Mouse (Mus musculus) urinary bladder, postnatal 25 days (tissue): Measurements from ENCODE around the gene Nacc1.
A peak's percentile ranks its signal among the peaks of the same experiment; 100 is the strongest.
"Not testable (repeated sequence)": the region's sequence is repeated elsewhere in the genome, so short reads cannot be mapped to it uniquely, and the experiment has no call there.

ENCODE experiments used
- DNase-seq: peaks from one replicate; pipeline ENCODE4 v3.0.0; 2022; ENCODE audit warnings: low spot score

The Nacc1 gene

DNA sequence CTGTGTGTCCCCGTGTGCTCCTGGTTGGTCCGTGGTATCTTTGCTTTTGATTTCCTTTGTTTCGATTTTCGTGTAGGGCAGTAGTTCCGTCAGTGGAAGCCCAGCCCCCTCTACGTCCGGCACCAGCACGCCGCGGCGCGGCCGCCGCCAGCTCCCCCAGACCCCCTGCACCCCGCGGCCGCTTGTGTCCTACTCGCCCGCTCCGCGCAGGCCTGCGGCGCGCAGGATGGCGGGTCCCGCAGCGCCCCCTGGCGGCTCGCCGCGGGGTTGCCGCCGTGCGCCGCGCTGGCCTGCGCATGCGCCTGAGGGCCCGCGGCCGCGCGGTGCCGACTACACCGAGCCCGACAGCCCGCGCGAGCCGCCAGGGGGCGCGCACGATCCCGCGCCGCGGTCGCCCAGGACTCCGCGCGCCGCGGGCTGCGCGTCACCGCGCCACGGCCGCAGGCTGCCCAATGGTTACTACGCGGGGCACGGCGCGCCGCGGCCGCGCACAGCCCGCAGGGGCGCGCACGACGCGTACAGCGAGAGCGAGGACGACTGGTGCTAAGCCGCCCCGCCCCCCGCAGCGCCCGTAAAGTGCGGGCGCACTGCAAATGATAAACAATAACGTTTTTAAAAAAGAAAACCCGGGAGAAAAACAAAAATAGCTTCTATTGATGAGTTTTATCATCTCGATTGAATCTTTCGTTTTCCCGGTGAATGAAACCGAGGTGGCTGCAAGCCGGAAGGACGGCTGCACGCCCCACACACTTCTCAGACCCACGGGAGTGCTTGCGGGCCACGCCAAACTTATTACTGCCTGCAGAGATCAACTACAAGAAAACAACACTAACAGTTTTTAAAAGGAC, 48.3 kb downstream of the Nacc1 start:
- peak; percentile 95 for DNase-seq

DNA sequence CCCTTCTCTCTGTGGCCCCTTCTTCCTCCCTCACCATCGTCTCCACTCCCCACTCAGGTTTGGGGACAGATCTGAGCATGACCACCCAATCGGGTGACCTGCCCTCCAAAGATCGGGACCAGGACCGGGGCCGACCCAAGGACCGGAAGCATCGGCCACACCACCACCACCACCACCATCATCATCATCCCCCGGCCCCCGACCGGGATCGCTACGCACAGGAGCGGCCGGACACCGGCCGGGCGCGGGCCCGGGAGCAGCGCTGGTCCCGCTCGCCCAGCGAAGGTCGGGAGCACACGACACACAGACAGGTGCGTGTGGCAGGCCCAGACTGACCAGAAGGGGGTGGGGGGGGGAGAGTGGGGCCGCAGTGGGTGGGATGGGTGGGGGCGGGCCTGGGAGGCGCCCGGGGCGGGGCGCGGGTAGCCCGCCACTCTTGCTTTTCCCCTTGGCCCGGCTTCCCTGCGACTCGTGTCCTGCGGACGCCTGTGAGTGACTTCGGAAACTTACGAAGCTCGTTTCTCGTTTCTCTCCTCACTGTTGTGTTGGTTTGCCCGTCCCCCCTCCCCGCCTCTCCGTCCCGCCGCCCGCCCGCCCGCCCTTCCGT, 49.0 kb downstream of the Nacc1 start:
- peak; percentile 19 for DNase-seq

DNA sequence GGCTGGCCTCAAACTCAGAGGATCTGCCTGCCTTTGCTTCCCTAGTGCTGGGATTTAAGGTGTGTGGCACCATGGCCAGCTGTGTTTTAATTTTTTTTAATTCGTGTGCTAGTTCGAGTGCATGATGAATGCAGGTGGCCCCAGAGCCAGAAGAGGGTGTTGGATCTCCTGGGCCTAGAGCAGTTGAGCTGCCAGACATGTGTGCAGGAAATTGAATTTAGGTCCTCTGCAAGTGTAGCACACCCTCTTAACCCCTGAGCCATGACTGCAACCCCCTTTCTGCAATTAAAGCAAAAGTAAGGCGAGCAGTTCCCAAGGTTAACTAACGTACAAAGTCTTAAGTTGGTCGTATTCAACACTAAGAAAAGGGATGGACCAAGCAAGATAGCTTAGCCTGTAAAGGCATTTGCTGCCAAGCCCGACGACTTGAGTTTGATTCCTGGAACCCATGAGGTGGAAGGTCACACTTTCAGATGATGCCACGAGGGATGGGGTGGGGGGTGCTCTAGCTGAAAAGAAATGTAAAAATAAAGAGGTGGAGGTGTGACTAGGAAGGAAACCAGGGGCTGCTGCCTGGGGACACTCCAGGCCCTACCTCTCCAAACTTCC, 49.6 kb downstream of the Nacc1 start:
- no peak for DNase-seq

DNA sequence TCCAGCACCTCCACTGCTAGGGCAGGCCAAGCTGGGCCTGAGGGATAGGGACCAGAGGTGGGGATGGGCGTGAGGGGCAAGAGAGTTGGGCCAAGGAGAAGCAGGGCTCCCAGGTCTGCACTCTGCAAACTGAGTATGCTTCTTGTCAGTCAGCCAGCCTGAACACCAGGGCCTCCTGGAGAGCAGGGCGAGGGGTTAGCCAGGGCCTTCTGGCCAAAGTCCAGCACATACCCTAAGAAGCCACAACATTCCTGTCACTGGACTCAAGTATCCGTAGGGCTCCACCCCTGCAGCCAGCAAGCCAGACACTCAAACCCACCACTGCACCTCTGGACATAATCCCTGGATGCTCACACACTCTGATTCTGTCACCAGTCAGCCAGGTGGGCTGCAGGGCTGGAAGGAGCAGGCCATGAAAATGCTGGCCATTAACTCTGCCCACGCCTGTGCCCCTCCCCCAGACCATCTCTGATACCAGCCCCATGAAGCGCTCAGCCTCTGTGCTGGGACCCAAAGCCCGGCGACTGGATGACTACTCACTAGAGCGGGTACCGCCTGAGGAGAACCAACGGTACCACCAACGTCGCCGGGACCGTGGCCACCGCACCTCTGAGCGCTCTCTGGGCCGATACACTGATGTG, 51.5 kb downstream of the Nacc1 start:
- DNase-seq, result no peak

- DNase-seq, result no peak
These were observed 52.1 kb downstream of the Nacc1 start for GRCm38 (mm10) chr8:84635397-84636050.

- DNase-seq, result no peak
These were observed 52.8 kb downstream of the Nacc1 start for GRCm38 (mm10) chr8:84634849-84635304.

- no peak for DNase-seq
These were observed 53.6 kb downstream of the Nacc1 start for GRCm38 (mm10) chr8:84633841-84634584.

DNA sequence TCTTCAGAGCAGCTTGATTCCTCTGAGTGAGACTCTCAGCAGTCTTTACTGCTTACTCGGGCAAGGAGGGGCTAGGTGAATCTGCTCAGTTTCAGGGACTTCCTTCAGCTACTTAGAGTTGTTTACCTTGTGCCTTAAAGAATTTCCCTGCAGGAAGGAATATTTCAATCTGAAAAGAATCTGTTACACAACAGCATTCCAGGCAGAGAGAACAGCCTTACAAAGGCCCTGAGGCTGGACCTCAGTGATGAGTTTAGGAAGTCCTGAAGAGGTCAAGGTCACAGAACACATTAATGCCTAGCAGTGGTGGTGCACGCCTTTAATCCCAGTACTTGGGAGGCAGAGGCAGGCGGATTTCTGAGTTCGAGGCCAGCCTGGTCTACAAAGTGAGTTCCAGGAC, 55.8 kb downstream of the Nacc1 start:
- no peak for DNase-seq

GRCm38 (mm10) chr8:84630145-84630544, 57.5 kb downstream of the Nacc1 start:
- no peak for DNase-seq

DNA sequence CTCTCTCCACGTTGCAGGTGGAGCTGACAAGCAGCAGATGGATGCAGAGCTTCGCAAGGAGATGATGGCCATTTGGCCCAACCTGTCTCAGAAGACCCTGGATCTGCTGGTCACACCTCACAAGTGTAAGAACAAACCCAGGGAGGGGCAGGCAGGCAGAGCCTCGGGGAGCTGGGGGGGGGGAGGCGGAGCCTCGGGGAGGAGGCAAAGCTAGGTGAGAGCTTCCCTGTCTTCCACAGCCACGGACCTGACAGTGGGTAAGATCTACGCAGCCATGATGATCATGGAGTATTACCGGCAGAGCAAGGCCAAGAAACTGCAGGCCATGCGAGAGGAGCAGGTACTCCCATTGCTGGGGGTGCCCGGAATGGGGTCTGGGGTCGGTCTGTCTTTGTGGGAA, 58.1 kb downstream of the Nacc1 start:
- no peak for DNase-seq

DNA sequence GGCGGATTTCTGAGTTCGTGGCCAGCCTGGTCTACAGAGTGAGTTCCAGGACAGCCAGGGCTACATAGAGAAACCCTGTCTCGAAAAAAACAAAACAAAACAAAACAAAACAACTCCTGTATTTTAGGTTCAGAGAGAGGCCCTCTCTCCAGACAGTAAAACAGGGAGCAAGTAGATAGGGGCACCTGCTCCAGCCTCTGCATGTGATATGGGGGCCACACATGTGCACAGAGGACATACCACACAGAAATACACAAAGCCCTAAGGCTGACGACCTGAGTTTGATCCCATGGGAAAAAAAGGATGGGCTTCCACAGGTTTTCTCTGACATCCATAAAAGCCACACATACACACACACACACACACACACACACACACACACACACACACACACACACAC, 64.2 kb downstream of the Nacc1 start:
- not testable (repeated sequence) for DNase-seq

- no peak for DNase-seq
These were observed 66.5 kb downstream of the Nacc1 start for GRCm38 (mm10) chr8:84621102-84621625.
